Mouse (Mus musculus): Measurements from ENCODE around the gene Prss12.

DNA sequence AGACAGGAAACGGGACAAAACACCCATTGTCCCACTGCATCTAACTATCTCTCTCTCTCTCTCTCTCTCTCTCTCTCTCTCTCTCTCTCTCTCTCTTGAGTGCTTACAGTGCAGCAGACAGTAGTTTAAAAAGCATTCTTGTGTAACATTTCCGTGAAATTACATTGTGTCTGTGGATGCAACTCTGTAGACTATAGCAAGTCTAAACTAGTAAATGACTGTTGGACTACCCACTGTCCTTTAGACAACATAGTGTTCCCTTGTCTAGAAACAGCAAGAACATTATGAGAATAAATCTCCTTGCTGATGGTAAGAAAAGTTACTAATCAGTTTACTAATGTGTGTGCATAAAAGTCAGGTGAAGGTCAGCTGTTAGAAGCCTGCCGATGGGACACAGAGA is 13.4 kb upstream of the Prss12 start:
- no peak for TF ChIP-seq HCFC1 (IDR thresholded peaks at IDR 0.05; ENCODE audit: borderline replicate concordance, insufficient read depth, low read length)
- TF ChIP-seq MAFK (IDR thresholded peaks at IDR 0.05; ENCODE audit: insufficient read depth, low read depth, low read length) = no peak
- TF ChIP-seq CHD2 (IDR thresholded peaks at IDR 0.05; ENCODE audit: low read depth, low read length) = no peak
- no peak for TF ChIP-seq ZC3H11A (IDR thresholded peaks at IDR 0.05; ENCODE audit: borderline replicate concordance, low read depth, low read length)
- no peak for TF ChIP-seq ZNF384 (IDR thresholded peaks at IDR 0.05; ENCODE audit: low read depth, low read length)

All from ES-E14 (cell line).